Mouse (Mus musculus) E14TG2a.4 (cell line): Measurements from ENCODE around the gene Ppp2r5a.
"Not testable (repeated sequence)": the region's sequence is repeated elsewhere in the genome, so short reads cannot be mapped to it uniquely, and the experiment has no call there.

Source experiments
- H3K27me3 ChIP-seq: 2 replicates; pipeline ENCODE4 v1.6.1; 2014; ENCODE audit warnings: low read length, control low read depth; ENCODE audit not compliant: insufficient read depth
- H3K36me3 ChIP-seq: 2 replicates; pipeline ENCODE4 v1.6.1; 2014; ENCODE audit warnings: low read length, control low read depth; ENCODE audit not compliant: insufficient read depth
- H3K4me1 ChIP-seq: replicated peaks from 2 replicates; pipeline ENCODE4 v1.6.1; 2014; ENCODE audit warnings: low read depth, low read length, control low read depth
- H3K4me3 ChIP-seq: replicated peaks from 2 replicates; pipeline ENCODE4 v1.5.1; 2014; ENCODE audit warnings: mild to moderate bottlenecking, low read length
- H3K9me3 ChIP-seq: 2 replicates; pipeline ENCODE4 v1.6.1; 2014; ENCODE audit warnings: low read length, control low read depth
- CTCF ChIP-seq: conservative IDR thresholded peaks from 2 replicates; pipeline ENCODE4 v1.5.1; 2014; ENCODE audit warnings: low read length
- NANOG ChIP-seq: IDR thresholded peaks from 2 replicates; pipeline ENCODE4 v1.6.1; 2014; ENCODE audit warnings: borderline replicate concordance, low read length, mixed read lengths
- POU5F1 ChIP-seq: IDR thresholded peaks from 2 replicates; pipeline ENCODE4 v1.6.1; 2014; ENCODE audit warnings: low read length, borderline replicate concordance

Gene Ppp2r5a

GRCm38 (mm10) chr1:191438546-191438945, 35.5 kb upstream of the Ppp2r5a start:
- H3K4me3 ChIP-seq = no peak overlapping the region
- no peak for TF ChIP-seq CTCF
- TF ChIP-seq POU5F1 = no peak
- no peak for TF ChIP-seq NANOG
- H3K27me3 ChIP-seq = no peaks in the 10 kb centered on the region
- no peaks in the 10 kb centered on the region for H3K36me3 ChIP-seq
- H3K9me3 ChIP-seq = no peaks in the 10 kb centered on the region
- peaks cover 57% of the 10 kb centered on the region for H3K4me1 ChIP-seq

GRCm38 (mm10) chr1:191436647-191437046, 33.6 kb upstream of the Ppp2r5a start:
- H3K4me1 ChIP-seq = peaks cover 73% of the 10 kb centered on the region
- no peak overlapping the region for H3K4me3 ChIP-seq
- no peaks in the 10 kb centered on the region for H3K36me3 ChIP-seq

DNA sequence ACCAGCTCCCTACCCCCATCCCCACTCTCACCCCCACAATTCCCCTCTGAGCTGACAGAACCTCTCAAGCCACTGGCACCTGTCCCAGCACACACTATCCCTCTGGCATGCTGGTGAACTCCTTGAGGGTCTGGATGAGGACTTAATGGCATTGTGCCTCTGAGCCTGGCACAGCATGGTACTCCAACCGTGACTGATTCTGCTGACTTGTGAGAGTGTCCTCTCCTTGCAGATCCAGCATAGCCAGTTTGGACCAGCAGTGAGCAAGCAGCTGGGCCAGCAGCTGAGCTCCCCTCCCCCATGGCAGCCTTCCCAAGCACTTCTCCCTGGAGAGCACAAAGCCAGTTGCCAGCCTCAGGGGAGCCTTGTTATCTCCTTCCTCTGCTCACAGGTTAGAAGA, 32.3 kb upstream of the Ppp2r5a start:
- Histone ChIP-seq H3K36me3 (no peaks in the 10 kb centered on the region), H3K4me1 (peaks cover 79% of the 10 kb centered on the region), H3K9me3 (no peaks in the 10 kb centered on the region), H3K4me3 (no peak overlapping the region), H3K27me3 (0 out of 2 replicates have a peak, but pooled peaks cover 2% of the 10 kb centered on the region)
- TF ChIP-seq CTCF (no peak), POU5F1 (no peak), NANOG (no peak)

More at GRCm38 (mm10) chr1:191436647-191437046, 33.6 kb upstream of the Ppp2r5a start:
- TF ChIP-seq NANOG (no peak), CTCF (no peak), POU5F1 (no peak)
- H3K27me3 ChIP-seq = no peaks in the 10 kb centered on the region
- no peaks in the 10 kb centered on the region for H3K9me3 ChIP-seq

DNA sequence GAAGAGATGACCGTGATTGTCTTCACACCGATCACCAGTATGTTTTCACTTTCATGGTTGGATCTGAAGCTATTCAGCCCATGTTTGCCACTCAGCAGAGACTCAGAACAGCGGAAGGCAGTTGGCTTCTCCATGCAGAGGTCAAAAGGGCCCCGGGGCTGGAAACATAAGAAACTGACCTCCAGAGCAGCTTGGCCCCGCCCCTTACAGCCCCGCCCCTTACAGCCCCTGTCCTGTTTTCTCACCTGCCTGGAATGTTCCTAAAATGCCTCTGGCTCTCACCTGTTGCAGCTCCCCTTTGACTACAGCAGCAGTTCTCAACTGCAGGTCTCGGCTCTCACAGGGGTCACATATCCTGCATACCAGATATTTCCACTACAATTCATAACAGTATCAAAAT, 29.5 kb upstream of the Ppp2r5a start:
- Histone ChIP-seq H3K4me3 (peak overlapping the region; percentile 8), H3K4me1 (peaks cover 60% of the 10 kb centered on the region), H3K27me3 (peaks cover 2% of the 10 kb centered on the region; the same call in 1 of the 2 replicates), H3K36me3 (no peaks in the 10 kb centered on the region), H3K9me3 (no peaks in the 10 kb centered on the region)
- TF ChIP-seq CTCF (no peak), NANOG (no peak), POU5F1 (no peak)

GRCm38 (mm10) chr1:191432023-191432422, 29.0 kb upstream of the Ppp2r5a start:
- H3K4me3 ChIP-seq = peak overlapping the region; percentile 8
- no peaks in the 10 kb centered on the region for H3K36me3 ChIP-seq
- peaks cover 56% of the 10 kb centered on the region for H3K4me1 ChIP-seq
- TF ChIP-seq CTCF (no peak), POU5F1 (no peak), NANOG (no peak)
- H3K9me3 ChIP-seq = no peaks in the 10 kb centered on the region
- H3K27me3 ChIP-seq = peaks cover 5% of the 10 kb centered on the region; the same call in 1 of the 2 replicates

- Histone ChIP-seq H3K27me3 (peaks cover 14% of the 10 kb centered on the region), H3K36me3 (no peaks in the 10 kb centered on the region), H3K9me3 (no peaks in the 10 kb centered on the region), H3K4me1 (peaks cover 51% of the 10 kb centered on the region), H3K4me3 (no peak overlapping the region)
- no peak for TF ChIP-seq NANOG
- no peak for TF ChIP-seq POU5F1
- no peak for TF ChIP-seq CTCF
Observed at GRCm38 (mm10) chr1:191430121-191430520, 27.0 kb upstream of the Ppp2r5a start.

DNA sequence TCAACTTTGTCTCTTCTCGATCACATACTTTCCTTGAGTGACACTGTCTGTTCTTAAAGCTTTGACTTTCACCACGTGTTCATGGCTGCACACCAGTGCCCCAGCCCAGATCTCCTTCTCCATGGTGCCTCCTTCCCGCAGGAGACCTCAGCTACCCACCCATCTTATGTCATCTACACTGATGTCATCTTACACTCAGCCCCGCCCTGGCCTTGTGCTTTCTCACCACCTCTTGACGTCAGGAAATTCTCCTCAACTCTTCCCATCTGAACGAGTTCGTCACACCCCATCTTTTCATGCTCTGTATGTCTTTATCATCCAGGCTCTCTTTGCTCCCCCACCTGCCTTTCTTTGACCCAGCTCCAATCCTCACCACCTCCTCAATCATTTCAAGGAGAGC, 22.8 kb upstream of the Ppp2r5a start:
- Histone ChIP-seq H3K36me3 (no peaks in the 10 kb centered on the region), H3K27me3 (peaks cover 19% of the 10 kb centered on the region), H3K9me3 (no peaks in the 10 kb centered on the region), H3K4me1 (peaks cover 35% of the 10 kb centered on the region), H3K4me3 (no peak overlapping the region)
- TF ChIP-seq POU5F1 (no peak), CTCF (no peak), NANOG (no peak)

- TF ChIP-seq NANOG (no peak), CTCF (no peak), POU5F1 (no peak)
- H3K4me1 ChIP-seq = peaks cover 46% of the 10 kb centered on the region
- H3K27me3 ChIP-seq = peaks cover 17% of the 10 kb centered on the region
- no peaks in the 10 kb centered on the region for H3K36me3 ChIP-seq
- no peak overlapping the region for H3K4me3 ChIP-seq
- H3K9me3 ChIP-seq = no peaks in the 10 kb centered on the region
Observed at GRCm38 (mm10) chr1:191423201-191423600, 20.1 kb upstream of the Ppp2r5a start.

DNA sequence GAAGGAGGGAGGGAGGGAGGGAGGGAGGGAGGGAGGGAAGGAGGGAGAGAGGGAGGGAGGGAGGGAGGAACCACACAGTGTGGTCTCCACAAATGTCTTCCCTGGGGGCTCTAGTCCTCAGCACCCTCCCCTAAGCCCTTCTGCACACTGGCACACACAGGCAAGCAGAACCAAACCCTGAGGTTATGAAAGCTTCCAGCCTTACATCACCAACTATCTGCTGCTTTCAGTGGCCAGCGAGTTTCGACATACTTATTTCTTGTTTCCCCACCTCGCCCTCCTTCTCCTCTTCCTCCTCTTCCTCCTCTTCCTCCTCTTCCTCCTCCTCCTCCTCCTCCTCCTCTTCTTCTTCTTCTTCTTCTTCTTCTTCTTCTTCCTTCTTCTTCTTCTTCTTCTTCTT, 19.6 kb upstream of the Ppp2r5a start:
- not testable (repeated sequence) for H3K9me3 ChIP-seq, H3K4me3 ChIP-seq, H3K36me3 ChIP-seq
- peaks cover 49% of the 10 kb centered on the region for H3K4me1 ChIP-seq
- peaks cover 17% of the 10 kb centered on the region for H3K27me3 ChIP-seq
